Mouse (Mus musculus) hindbrain, postnatal 0 days (tissue): ENCODE results near the gene Parp4. TPM values are rescaled to one million over a fixed set of nuclear protein-coding genes. Genes with fewer than 3 reads are reported as not detected.
A peak's percentile ranks its signal among the peaks of the same experiment; 100 is the strongest.

Experiments used
- ATAC-seq: fragments of 200-750 bp; cut with Nextera tagmentation; 2 replicates; pipeline ENCODE4 v1.8.0; 2017; ENCODE audit warnings: mild to moderate bottlenecking, moderate TSS enrichment, moderate library complexity
- DNase-seq: peaks from one replicate; pipeline ENCODE4 v3.0.0-alpha.2; 2015; ENCODE audit warnings: low spot score
- H3K27ac ChIP-seq: fragments of 300-500 bp; sonication (generic); 2 replicates; pipeline ENCODE4 v1.5.1; 2014; ENCODE audit warnings: mild to moderate bottlenecking
- H3K27me3 ChIP-seq: fragments of 300-500 bp; sonication (generic); 2 replicates; pipeline ENCODE4 v1.6.1; 2014; ENCODE audit warnings: low read length, mixed read lengths; ENCODE audit not compliant: insufficient read depth
- H3K36me3 ChIP-seq: fragments of 300-500 bp; sonication (generic); 2 replicates; pipeline ENCODE4 v1.6.1; 2014; ENCODE audit warnings: low read length, mixed read lengths; ENCODE audit not compliant: insufficient read depth
- H3K4me1 ChIP-seq: fragments of 300-500 bp; sonication (generic); 2 replicates; pipeline ENCODE4 v1.6.1; 2014; ENCODE audit warnings: antibody characterized with exemption, low read length, mixed read lengths; ENCODE audit not compliant: insufficient read depth
- H3K4me2 ChIP-seq: fragments of 300-500 bp; sonication (generic); 2 replicates; pipeline ENCODE4 v1.6.1; 2014; ENCODE audit warnings: low read depth, mild to moderate bottlenecking, low read length, moderate library complexity, mixed read lengths
- H3K4me3 ChIP-seq: fragments of 300-500 bp; sonication (generic); 2 replicates; pipeline ENCODE4 v1.5.1; 2014; ENCODE audit warnings: low read length
- H3K9ac ChIP-seq: fragments of 300-500 bp; sonication (generic); replicated peaks from 2 replicates; pipeline ENCODE4 v1.6.1; 2014; ENCODE audit warnings: mild to moderate bottlenecking, low read length, moderate library complexity, mixed read lengths
- H3K9me3 ChIP-seq: fragments of 300-500 bp; sonication (generic); 2 replicates; pipeline ENCODE4 v1.6.1; 2016; ENCODE audit warnings: low read length, mixed read lengths
- CTCF ChIP-seq: IDR thresholded peaks from 2 replicates; pipeline ENCODE4 v1.5.1; 2016; ENCODE audit warnings: antibody characterized with exemption, control low read depth, low read depth
- WGBS: fragments of 180-500 bp; shearing (Covaris S2); extraction: QIAGEN DNeasy Blood & Tissue Kit; methylation state at CpG from one replicate; pipeline ENCODE4 v1.1.7; 2014; 5-methylcytosine and 5-hydroxymethylcytosine counted together
- polyA plus RNA-seq: library from polyadenylated mRNA; unstranded; fragments of >200 nt; fragmentation: Nextera tagmentation; extraction: Ambion mirVana; gene quantifications from 2 replicates; pipeline ENCODE4 v1.2.1, GENCODE M21; 2015
- total RNA-seq: library from RNA; depleted of rRNA; stranded (reverse); fragments of >200 nt; gene quantifications from 2 replicates; pipeline ENCODE4 v1.2.3, GENCODE M21; 2014

The Parp4 gene
- total and polyA plus RNA-seq, 2 experiments from 2014 or later = 0.78 to 1.6 TPM

DNA sequence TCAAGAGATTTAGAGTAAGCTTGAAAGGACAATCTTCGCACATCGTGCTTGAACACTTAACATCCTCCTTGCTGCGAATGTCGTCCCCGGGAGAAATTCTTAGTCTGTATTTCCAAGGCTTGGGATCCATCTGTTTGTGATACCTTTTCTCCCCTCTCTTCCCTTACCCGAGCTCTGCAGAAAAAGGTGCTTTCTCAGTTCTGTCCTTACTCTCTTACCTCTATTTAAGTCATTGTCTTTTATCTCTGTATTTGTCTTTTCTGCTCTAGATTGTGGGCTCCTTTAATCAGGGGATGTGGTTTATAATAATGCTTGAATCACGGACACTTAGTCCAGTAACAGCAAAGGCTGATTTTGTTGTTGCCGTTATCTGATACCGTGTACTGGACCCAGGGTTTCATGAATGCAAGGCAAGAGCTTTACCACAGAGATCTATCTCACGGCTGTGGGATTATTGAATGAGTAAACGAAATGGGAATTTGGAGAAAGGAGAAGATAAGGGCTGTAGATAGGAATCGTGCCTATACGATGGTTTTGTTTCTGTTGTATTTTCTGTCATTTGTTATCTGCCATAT is 93.7 kb downstream of the Parp4 start:
- Histone ChIP-seq H3K4me3 (peak overlapping the region; percentile 96), H3K27me3 (no peaks in the 10 kb centered on the region), H3K36me3 (peaks cover 9% of the 10 kb centered on the region; the same call in 1 of the 2 replicates), H3K4me1 (peaks cover 11% of the 10 kb centered on the region; the same call in 1 of the 2 replicates), H3K27ac (peak overlapping the region; percentile 90; the same call in 1 of the 2 replicates), H3K9ac (peak overlapping the region; percentile 77), H3K9me3 (no peaks in the 10 kb centered on the region), H3K4me2 (peak overlapping the region; percentile 87)
- DNase-seq (peak; percentile 4), ATAC-seq (no peak)
- no peak for TF ChIP-seq CTCF
- WGBS = 6% methylated on average over 13 of the region's 13 CpGs

DNA sequence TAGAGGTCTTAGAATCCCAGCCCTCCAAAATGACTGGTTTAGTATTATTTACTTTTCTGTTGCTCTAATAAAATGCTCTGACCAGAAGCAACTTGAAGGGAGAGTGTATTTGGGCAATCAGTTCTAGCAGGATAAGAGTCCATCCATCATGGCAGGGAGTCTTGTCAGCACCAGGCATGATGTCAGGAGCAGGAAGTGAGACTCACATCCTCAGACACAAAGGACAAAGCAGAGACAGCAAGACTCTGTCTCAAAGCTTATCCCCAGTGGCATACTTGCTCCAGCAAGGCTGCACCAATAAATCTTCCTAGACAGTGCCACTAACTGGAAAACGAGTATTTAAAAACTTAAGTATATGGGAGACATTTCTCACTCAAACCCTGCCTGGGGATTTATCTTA is 110.0 kb downstream of the Parp4 start:
- H3K4me3 ChIP-seq = no peak overlapping the region
- H3K27ac ChIP-seq = no peak overlapping the region
- WGBS = 56% methylated on average over 1 of the region's 1 CpGs
- ATAC-seq (no peak), DNase-seq (no peak)
- peaks cover 35% of the 10 kb centered on the region for H3K36me3 ChIP-seq
- H3K9ac ChIP-seq = no peak overlapping the region
- H3K9me3 ChIP-seq = no peaks in the 10 kb centered on the region
- no peak for TF ChIP-seq CTCF
- no peaks in the 10 kb centered on the region for H3K27me3 ChIP-seq
- no peak overlapping the region for H3K4me2 ChIP-seq
- H3K4me1 ChIP-seq = no peaks in the 10 kb centered on the region

DNA sequence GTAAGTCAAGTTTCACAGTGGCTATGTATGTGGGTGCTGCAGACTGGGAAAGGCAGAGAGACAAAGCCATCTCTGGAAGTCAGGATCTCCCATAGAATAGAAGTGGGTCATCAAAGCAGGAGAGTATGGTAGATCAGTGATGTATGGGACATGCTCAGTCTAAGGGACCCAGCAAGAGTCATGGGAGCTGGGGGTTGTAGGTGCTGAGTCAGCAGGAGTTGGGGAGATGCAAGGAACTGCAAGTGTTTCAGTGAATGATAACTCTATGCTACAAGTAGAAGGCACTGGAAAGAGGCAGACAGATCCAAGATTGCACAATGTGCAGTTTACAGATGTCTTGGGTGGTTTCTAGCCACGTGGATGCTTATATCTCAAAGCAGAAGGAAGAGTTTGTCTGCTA is 113.7 kb downstream of the Parp4 start:
- ATAC-seq (no peak), DNase-seq (no peak)
- WGBS = 91% methylated on average over 1 of the region's 1 CpGs
- H3K4me2 ChIP-seq = no peak overlapping the region
- no peaks in the 10 kb centered on the region for H3K27me3 ChIP-seq
- no peak for TF ChIP-seq CTCF
- H3K4me3 ChIP-seq = no peak overlapping the region
- no peaks in the 10 kb centered on the region for H3K4me1 ChIP-seq
- no peaks in the 10 kb centered on the region for H3K9me3 ChIP-seq
- no peak overlapping the region for H3K27ac ChIP-seq
- H3K36me3 ChIP-seq = peaks cover 65% of the 10 kb centered on the region
- H3K9ac ChIP-seq = no peak overlapping the region

DNA sequence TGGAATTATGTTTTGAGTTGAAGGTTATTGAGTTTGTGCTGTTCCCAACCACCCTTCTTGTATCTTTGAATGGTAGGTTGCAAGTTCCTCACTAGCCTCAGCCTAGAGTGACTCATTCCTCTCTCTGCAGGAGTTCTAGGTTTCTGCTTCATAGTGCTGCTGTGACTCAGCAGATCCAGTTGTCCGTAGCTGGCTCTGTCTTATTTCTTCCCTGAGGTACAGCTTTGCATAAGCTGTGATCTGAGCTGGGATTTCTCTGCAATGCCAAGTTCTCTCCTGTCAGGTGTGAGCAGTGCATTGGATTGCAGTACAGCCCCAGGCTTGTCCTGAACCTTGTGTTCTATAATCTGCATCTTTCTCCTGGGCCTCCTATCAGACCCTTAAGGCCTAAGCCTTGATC is 114.3 kb downstream of the Parp4 start:
- no peak for DNase-seq

DNA sequence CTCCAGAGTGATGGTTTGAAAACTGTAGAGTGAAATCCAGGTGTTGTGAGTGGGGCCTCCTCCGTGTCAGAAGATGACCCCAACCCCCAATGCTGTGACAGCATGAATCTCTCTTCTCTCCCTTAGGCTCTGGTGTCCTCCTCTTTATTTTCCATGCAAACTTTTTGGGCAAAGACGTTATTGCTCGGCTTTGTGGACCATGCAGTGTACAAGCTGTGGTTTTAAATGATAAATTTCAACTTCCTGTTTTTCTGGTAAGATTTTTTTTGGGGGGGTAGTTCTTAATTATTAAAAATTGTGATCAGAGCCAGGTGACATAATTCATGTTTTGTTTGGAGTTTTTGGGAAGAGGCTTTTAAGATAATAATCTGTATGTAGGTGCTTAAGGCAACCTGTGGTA is 120.1 kb downstream of the Parp4 start:
- H3K27ac ChIP-seq = no peak overlapping the region
- ATAC-seq (no peak), DNase-seq (no peak)
- H3K4me1 ChIP-seq = no peaks in the 10 kb centered on the region
- no peak overlapping the region for H3K9ac ChIP-seq
- 85% methylated on average over 3 of the region's 3 CpGs for WGBS
- H3K4me2 ChIP-seq = no peak overlapping the region
- no peaks in the 10 kb centered on the region for H3K27me3 ChIP-seq
- H3K4me3 ChIP-seq = no peak overlapping the region
- no peaks in the 10 kb centered on the region for H3K9me3 ChIP-seq
- TF ChIP-seq CTCF = no peak
- peaks cover 78% of the 10 kb centered on the region for H3K36me3 ChIP-seq

More for the DNA sequence above, 114.3 kb downstream of the Parp4 start:
- WGBS = 69% methylated on average over 1 of the region's 1 CpGs
- no peak for TF ChIP-seq CTCF
- Histone ChIP-seq H3K9me3 (no peaks in the 10 kb centered on the region), H3K9ac (no peak overlapping the region), H3K4me1 (no peaks in the 10 kb centered on the region), H3K4me3 (no peak overlapping the region), H3K4me2 (no peak overlapping the region), H3K27me3 (no peaks in the 10 kb centered on the region), H3K36me3 (peaks cover 62% of the 10 kb centered on the region), H3K27ac (no peak overlapping the region)
- ATAC-seq = no peak

DNA sequence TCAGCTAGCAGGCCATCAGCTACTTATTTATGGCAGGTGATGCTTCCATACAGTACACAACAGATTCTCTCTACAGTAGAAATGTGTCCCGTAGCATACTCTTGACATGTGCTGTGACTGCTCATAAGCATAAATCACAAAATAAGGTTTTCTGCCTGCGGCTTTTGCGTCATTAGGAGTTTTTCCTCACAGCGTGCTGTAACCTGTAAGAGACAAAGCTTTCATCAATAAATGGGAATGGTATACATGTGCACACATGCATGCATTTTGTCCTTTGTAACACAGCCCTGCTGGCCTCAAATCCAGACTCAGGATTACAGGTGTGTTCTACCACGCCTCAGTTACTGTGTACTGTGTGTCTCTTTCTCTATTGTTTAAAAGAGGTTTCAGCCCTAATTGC is 122.4 kb downstream of the Parp4 start:
- no peaks in the 10 kb centered on the region for H3K4me1 ChIP-seq
- no peaks in the 10 kb centered on the region for H3K9me3 ChIP-seq
- no peak overlapping the region for H3K27ac ChIP-seq
- 87% methylated on average over 5 of the region's 5 CpGs for WGBS
- H3K27me3 ChIP-seq = no peaks in the 10 kb centered on the region
- no peak for ATAC-seq
- H3K9ac ChIP-seq = no peak overlapping the region
- H3K4me3 ChIP-seq = no peak overlapping the region
- no peak for DNase-seq
- peaks cover 59% of the 10 kb centered on the region for H3K36me3 ChIP-seq
- H3K4me2 ChIP-seq = no peak overlapping the region
- TF ChIP-seq CTCF = no peak

DNA sequence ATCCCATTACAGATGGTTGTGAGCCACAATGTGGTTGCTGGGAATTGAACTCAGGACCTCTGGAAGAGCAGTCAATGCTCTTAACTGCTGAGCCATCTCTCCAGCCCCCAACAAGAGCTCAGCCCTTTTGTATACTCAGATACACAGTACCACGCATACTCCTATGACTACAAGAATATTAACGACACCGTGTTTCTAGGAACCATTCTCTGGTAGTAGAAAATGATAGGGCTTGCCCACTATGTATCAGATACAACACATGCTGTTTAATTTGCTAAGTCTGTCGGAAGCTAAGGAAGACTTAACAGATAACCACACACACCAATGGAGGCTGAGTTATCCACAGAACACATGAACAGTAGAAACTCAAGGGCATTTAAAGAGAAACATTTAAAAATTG is 127.2 kb downstream of the Parp4 start:
- H3K4me1 ChIP-seq = no peaks in the 10 kb centered on the region
- H3K9me3 ChIP-seq = no peaks in the 10 kb centered on the region
- H3K27ac ChIP-seq = no peak overlapping the region
- no peak for ATAC-seq
- DNase-seq = no peak
- H3K4me2 ChIP-seq = no peak overlapping the region
- TF ChIP-seq CTCF = no peak
- no peaks in the 10 kb centered on the region for H3K27me3 ChIP-seq
- no peak overlapping the region for H3K4me3 ChIP-seq
- no peak overlapping the region for H3K9ac ChIP-seq
- H3K36me3 ChIP-seq = peaks cover 22% of the 10 kb centered on the region
- WGBS = 92% methylated on average over 4 of the region's 4 CpGs
